Mouse (Mus musculus) granulocyte monocyte progenitor cell, adult 5-6 weeks (primary cell): ENCODE measurements at regions not wholly inside any gene's neighbourhood (a gene's known extent, or its start where the extent isn't known, plus 50 kb on each side); places are given as distances from the start of the nearest gene placed in this dataset.

Source experiments
- ATAC-seq: replicated peaks from 2 replicates; pipeline ENCODE4 v1.8.0; 2016; ENCODE audit warnings: mild to moderate bottlenecking, moderate TSS enrichment, inconsistent platforms; ENCODE audit not compliant: poor library complexity, severe bottlenecking

DNA sequence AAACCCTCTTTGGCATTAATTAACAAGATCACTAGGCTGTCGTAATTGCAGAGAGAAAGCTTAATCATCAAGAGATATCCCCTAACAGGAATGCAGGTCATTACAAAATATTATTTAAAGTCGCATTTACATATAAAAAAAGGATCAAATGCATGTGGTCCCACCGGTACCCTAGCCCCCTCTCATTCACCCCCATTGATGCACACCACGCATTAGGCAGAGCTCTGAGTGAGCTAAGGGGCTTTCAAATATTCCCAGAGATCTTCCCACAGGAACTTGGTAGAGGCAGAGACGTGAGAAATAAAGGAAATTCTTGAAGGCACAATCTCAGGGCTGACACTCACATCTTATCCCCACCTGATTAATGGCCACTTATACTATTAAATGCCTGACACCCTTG is 343.8 kb upstream of the Dynlrb2 start:
- no peak for ATAC-seq

DNA sequence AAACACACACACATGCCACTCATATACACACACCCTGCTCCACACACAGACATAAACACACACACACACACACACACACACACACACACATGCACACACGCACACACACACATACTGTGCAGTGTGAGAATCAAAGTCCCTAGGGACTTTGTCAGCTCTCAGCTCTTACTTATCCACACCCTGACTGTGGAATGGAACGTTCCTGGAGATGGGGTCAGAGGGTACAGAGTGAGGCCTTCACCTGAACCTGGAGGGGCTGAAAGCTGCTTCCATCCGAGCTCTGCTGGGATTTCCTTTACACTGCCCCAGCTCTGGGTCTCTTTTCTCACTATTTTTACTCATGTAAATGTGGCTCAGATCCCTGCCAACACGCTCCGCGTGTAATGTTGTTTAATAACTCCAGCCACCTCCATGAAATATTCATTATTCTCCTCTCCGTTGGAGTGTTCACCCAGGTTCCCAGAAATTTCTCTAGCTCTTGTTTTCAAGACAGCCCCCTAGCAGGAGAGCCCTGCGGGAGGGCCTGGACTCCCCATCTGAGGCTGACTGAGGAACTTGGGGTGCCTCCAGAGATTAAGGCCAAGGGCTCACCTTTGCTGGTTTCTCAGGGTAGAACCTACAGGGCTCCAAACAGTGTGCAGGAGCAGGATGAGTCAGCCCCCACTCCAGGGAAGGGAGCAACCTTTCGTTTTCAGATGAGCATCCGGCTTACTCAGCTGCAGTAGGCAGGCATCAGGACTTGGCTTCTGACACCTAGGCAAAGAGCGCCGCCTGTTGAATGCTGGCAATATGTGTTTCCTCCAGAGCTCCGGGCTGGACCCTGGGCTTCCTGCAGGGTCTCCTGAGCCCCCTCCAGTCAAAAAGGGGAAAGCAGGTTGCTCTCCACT is 360.8 kb upstream of the Dynlrb2 start:
- peak; percentile 53 for ATAC-seq

DNA sequence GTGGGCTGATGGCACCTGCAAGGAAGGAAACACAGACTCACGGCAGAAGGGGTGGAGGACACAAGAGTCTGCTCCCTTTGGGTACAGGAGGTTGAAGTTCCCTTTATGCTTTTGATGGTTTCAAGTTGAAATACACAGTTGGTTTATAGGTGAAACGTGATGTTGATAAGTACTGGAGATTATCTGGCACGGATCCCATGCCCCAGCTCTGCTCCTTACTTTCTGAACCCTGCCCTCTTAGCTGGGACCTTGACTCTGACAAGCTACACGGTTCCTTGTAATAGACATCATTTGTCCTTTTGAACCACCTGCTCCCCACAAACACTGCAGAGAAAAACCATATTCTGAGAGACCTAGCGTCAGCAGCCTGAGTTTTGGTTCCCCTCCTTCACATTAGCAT is 363.4 kb upstream of the Dynlrb2 start:
- ATAC-seq: no peak

DNA sequence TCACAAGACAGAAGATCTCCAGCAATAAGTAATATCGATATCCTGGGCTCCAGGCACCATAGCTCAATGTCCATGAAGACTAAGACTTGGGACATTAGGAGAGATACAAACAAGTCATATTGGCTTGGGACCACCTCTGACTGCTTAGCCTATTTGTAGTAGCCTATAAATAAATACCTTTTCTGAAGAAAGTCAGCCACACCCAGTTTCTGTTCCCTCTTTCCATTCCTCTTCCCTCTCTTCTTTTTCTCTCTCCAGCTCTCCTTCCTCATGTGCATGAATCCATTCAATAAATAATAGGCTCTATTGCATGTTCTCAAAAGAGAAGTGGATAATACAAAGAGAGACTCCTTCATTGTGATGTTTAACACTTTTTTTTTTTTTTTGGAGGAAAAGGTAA is 364.8 kb upstream of the Dynlrb2 start:
- peak; percentile 58 for ATAC-seq

DNA sequence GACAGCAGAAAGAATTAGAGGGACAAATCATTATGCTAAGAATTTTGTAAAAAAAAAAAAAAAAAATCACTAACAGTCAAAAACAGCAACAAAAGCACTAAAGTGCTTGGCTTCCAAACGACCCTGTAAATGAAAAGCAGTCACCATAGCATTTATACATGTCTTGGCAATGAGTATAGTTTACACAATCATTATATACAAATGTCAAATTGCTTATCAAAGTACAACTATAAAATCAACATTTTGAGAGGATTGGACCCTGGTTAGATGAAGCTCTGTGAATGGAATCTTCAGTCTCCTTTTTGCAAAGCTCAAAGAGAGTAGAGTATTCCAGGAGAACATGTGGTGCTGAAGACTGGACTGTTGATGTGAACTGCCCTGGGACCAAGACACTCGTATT is 367.0 kb upstream of the Dynlrb2 start:
- ATAC-seq: no peak

DNA sequence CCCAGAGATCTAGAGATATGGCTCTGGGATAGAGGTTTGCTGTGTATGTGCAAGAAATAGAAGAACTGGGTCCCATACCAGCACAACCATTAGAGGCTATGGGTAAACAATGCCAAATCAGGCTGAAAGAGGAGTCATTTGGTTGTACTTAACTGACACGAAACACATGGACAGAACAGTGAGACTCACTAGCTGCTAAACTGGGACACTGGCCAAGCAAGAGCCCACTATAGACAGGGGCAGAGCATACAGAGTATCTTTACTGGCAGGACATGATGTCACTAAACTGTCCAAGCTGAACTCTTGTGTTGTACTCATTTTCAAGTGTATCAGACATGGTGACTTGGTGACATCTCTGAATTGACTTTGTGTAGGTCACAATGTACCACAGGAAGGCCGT is 371.3 kb upstream of the Dynlrb2 start:
- ATAC-seq: no peak

DNA sequence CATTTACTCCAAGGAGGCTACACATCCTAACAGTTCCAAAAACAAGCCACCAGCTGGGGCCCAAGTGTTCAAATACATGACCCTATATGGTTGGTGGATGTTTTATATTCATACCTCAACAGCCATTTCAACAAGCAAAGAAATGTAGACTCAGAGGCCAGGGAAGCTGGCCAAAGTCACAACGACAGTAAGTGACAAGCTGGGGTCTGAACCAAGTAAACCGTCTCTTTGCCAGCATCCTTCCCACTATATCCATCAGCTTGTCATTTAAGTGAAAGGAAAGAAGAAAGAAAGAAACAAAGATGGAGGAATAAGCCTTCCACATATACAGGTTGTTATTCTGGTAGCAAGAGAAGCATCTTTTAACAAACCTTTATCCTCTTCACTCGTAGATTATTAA is 371.7 kb upstream of the Dynlrb2 start:
- ATAC-seq: no peak

DNA sequence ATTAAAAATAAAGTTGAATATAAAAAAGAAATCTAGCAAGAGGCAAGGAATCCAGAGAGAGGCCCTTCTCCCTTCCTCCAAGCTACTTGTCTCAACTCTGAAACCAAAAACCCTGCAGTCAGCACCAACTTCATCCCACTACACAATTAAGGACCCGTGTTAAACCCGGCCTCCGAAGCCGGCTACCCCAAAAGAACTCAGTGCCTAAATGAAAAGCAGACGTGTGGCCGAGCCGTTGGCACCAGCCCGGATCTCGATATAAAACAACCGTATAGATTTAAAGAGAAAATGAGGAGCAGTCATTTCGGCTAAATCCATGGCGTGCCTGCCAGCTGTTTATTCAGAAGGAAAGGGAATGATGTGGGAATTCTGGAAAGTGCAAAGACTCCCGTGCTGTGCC is 384.7 kb upstream of the Dynlrb2 start:
- ATAC-seq: no peak

DNA sequence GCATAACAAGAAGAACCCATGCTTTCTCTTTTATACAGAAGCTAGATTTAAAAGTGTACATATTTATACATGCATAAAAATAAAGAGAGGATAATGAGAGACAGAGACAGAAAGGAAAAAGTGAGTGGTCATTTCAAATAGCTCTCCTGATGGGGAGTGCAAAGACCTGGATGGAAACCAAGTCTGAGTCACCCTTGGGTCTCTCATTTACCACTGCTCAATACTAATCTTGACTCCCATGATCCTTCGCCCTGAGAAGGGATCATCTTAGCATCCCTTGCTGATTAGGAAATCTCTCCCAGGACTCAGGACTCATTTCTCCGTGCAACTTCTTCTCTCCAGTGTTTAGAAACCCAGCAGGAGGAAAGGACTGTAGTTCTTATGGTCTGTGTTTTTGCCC is 386.9 kb upstream of the Dynlrb2 start:
- ATAC-seq: no peak

DNA sequence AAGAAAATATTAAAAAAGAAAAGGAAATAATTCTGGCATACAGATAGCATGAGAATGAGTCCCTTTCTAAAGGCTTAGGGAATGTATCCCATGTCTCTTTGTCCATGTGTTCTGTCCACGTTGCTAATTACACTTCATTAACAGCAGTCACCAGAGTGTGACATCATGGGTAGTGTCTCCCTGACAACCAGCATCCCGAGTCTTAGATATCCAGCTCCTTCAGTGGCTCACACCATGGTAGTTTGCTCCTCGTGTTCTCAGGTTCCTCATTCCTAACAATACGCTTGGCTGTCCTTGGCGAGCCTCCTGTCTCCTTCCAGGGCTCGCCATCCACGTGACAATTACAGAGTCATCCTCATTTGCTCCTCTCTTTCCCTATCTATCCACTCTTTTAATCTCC is 388.1 kb upstream of the Dynlrb2 start:
- ATAC-seq: no peak

DNA sequence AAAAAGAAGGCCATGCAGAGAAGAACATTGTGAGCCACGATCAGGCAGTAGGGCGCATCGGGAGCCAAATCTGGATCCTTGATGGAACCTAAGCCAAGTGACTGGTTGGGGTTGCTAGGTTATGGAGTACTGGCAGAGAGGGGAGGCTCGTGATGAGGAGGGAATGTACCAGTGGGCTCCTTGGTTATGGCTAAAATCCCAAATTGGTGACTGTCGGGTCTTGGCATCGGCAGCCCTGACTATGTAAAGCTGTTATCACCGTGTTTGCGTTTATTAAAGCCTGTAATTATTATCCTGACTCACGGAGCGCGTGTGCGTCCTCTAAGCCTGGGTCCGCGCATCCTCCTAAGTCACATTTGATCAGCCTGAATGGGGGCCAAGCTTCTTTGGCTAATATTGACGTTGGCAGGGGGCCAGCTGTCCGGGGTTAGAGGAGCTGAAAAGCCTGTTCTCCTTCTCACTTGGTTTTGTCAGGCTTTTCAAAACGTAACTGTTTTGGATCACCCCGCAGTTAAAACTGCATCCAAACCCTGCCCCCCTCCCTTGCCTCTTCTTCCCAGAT is 388.9 kb upstream of the Dynlrb2 start:
- no peak for ATAC-seq

DNA sequence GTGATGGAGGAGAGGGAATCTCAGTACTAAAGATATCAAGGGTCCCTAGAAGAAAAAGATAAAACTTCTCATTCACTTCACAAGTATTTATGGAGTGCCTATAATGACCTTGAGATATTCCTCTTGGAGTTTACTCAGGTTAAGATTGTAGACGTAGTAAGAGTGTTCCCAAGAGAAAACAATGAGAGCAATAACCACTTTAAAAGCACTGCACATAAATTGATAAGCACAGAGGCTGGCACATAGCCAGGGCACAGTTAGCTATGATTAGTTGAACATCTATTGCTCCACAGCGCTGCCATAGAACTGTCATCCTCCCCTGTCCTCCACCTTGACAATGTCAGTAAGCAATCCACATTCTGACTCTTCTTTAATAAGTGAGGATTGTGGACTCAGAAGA is 389.8 kb upstream of the Dynlrb2 start:
- no peak for ATAC-seq

DNA sequence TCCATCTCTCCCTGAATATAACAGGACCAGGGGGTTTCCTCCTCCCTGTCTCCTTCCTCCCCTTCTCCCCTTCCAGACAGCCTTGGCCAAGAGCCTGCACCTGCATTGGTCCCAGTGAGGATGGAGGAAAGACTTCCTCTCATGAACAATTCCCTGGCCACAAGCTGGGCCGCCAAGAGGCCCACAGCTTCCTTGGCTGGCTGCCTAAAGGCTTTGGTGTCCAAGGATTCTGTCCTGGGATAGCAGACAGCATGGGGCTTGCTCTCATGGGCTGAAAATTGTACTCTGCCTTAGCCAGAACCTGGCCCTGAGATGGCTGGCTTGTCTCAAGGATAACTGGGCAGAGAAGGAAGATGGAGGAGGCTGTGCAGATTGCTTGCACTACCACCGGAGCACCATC is 390.3 kb upstream of the Dynlrb2 start:
- no peak for ATAC-seq

DNA sequence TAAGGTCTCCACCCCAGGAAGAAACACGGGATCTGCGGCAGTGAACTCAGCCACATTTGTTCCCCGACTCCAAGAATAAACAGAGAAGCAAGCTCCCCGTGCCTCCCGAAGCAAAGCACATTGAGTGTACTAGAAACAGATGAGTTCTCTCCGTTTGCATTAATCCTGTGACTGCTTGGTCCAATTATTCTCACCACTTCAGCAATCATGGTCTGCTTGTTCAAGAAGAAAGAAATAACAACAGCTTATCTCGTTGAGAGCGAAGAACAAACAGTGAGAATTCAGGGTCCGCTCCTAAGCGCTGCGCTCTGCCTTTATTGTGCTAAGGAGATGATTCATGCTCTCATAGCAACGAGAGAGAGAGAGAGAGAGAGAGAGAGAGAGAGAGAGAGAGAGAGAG is 393.6 kb upstream of the Dynlrb2 start:
- ATAC-seq: no peak

DNA sequence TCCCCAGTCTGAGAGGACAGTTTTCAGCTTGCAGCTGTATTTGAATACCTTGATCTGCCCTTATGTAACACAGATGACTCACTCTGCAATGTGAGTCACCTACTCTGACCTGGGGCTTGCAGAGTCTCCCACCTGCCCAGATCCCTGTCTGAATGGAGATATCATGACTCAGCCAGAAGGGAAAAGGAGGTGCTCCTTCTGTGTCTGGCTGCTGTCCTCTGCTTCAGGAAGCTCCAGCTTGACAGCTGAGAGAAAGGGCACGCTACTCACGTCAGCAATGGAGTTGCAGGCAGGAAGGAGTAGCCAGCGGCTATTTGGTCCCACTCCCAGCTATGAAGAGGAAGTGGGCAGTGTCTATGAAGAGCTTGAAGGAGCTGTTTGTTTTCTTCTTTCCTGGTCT is 389.1 kb upstream of the Maf start:
- no peak for ATAC-seq

DNA sequence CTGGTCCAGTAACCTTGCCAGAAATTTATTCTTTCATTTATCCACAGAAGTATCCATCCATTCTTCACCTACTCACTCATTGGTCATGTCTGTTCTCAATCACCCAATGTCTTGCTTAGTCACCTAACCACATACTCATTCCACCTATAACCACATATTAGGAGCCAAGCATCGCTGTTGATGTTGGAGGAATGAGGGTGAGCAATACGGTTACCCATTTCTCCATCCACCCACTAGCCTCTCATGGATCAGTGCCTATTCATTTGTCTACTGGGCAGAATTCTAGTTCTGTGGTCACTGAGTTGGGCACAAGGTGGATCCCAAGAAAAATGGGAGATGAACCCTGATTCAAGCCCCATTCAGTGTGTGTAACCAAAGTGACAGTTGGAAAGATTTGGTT is 375.6 kb upstream of the Maf start:
- no peak for ATAC-seq

DNA sequence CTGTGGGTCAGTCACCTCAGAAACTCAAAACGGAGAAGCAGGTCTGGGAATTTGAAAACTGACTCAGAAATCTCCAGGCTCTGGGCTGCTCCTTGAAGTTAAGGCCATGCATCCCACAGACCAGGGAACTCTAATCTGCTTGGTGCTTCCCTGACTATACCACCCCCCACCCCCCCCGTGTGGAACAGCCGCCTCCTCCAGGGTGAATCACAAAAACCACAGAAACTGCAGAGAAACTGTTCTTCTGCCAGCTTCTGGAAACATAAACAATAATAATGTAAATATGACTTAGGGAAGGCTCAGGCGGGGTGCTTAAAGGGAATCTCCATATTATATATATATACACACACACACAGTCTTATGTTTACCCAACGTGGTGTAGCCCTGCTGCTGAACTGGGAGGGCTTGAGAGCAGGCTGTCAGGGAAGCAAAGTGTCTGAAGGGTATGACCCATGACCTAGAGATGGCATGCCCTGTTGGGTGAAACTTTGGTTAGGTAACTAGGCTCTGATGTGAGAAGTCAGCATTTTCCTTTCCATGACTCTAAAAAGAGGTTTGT is 371.3 kb upstream of the Maf start:
- no peak for ATAC-seq

DNA sequence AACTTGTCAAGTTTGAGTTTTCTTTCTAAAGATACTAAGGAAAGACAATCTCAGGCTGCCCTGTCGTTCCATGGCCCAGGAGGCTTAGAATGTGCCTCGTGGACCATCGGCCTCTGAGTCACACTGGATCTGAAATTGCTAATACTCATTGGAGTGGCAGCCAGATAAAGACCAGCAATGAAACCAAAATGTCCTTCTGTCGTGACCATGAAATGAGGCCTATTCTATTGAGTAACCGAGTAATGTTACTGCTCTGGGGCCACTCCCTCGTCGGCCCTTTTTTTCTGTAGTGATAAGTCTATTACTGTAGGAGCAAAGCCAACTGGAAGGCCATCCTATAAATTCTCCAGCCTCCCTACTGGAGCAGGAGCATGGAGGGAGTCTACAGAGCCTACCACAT is 363.9 kb upstream of the Maf start:
- no peak for ATAC-seq

DNA sequence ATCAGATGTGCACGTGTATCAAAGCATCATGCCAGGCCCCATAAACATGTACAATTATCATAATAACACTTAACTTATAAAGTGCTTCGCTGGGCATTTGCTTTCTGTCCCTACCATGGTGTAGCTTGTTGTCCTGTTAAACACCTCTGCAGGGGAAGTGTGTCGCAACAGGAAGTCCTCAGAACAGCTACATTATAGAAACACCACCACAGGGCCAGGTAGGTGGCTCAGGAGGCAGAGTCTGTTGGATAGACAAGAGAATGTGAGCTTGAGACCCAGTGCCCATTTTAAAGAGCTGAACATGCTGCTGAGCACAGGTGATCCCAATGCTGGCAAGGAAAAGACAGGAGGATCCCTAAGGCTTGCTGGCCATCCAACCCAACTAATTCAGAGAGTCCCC is 361.9 kb upstream of the Maf start:
- no peak for ATAC-seq

DNA sequence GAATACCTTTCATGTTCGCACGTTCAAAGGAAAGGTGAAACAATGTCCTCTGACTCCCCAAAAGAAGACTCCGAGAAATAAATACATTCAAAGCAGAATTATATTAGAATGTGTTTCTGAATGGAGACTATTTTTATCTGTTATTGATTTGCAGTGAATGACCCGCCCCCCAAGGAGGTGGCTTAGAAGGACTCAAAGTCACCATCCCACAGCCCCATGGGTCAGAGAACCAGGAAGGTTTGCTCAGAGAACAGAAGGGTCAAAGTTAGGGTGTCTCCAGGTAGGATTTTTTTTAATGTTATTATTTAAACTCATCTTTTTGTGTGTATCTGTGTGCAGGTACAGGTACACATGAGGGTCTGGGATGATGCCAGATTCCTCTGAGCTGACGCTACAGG is 360.4 kb upstream of the Maf start:
- no peak for ATAC-seq

DNA sequence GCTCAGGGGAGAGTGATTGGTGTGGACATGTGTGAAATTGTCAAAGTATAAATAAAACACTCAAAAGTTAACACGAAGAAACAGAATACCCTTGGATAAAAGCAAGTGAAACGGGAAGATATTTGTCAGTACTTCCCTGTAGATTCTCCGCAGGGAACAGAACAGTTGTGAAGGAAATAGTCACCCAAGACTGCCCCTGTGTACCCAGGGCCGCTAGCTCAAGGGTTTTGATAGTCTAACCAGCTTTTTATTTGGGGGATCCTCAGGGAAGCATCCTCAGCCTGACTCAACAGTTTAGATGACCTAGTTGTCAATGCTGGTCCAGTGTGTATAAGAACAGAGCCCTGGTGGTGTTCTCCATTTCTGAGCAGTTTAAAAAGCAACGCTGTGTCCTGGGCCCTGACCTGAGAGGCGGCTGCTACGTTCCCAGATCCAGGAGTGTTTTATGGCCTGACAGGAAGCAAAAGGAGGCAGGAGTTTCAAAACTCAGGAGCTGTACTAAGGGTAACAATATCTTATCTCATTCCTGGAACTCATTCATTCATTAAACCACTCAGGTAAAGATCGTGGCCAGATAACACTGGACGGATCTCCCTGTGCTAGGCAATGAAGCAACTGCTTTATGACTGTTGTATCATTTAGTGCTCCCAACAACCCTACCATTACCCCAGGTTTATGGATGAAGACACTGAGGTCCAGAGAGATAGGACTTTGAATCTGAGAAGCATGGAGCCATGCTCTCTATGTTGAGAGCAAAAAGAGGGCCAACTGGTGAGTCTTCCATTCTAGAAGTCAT is 359.8 kb upstream of the Maf start:
- ATAC-seq: no peak
